Mouse (Mus musculus) CH12.LX (cell line): ENCODE data around the gene Ttyh3. TPM values are rescaled to one million over a fixed set of nuclear protein-coding genes. Genes with fewer than 3 reads are reported as not detected.

Experiments
- DNase-seq: peaks from one replicate; pipeline ENCODE4 v3.0.0-alpha.2; 2013; ENCODE audit errors: extremely low read depth
- H3K27ac ChIP-seq: 2 replicates; pipeline ENCODE4 v1.5.1; 2012; ENCODE audit warnings: low read depth, mild to moderate bottlenecking, control low read depth, moderate library complexity; ENCODE audit not compliant: insufficient read depth
- H3K27me3 ChIP-seq: replicated peaks from 2 replicates; pipeline ENCODE3; 2012; ENCODE audit warnings: inconsistent platforms
- H3K36me3 ChIP-seq, 2 experiments: replicated peaks in 1 of 2; 2 replicates each; pipeline versions ENCODE3 to v1.6.1; 2012; ENCODE audit warnings: inconsistent platforms in 1 of 2, low read length in 1 of 2, mild to moderate bottlenecking in 1 of 2, mixed read lengths in 1 of 2, moderate library complexity in 1 of 2; ENCODE audit not compliant: control insufficient read depth in 1 of 2, insufficient read depth in 1 of 2
- H3K4me1 ChIP-seq, 2 experiments: 2 replicates each; pipeline ENCODE4 v1.6.1; 2012; ENCODE audit warnings: inconsistent platforms in 1 of 2, moderate library complexity in 1 of 2; ENCODE audit not compliant: insufficient read depth in 2 of 2, control insufficient read depth in 1 of 2
- H3K4me2 ChIP-seq: 2 replicates; pipeline ENCODE4 v1.6.1; 2012; ENCODE audit warnings: low read depth, mild to moderate bottlenecking, control low read depth; ENCODE audit not compliant: poor library complexity, insufficient read depth, severe bottlenecking
- H3K4me3 ChIP-seq, 3 experiments: fragments of 150-350 bp in 1 of 3; sonication (generic) in 1 of 3; replicated peaks in 1 of 3; 2 replicates each; pipeline versions ENCODE3 to v1.5.1; 2011 to 2012; ENCODE audit warnings: low read depth in 2 of 3, low read length in 2 of 3, mild to moderate bottlenecking in 2 of 3, moderate library complexity in 2 of 3, control low read depth in 1 of 3, improper control_type of control experiment in 1 of 3, inconsistent platforms in 1 of 3, mixed read lengths in 1 of 3; ENCODE audit not compliant: poor library complexity in 1 of 3
- H3K79me2 ChIP-seq: replicated peaks from 2 replicates; pipeline ENCODE4 v1.6.1; 2012; ENCODE audit warnings: mild to moderate bottlenecking, moderate library complexity; ENCODE audit not compliant: control insufficient read depth, poor library complexity, insufficient read depth, severe bottlenecking; ENCODE audit errors: extremely low read depth
- H3K9ac ChIP-seq: 2 replicates; pipeline ENCODE4 v1.6.1; 2012; ENCODE audit warnings: low read depth, mild to moderate bottlenecking, control low read depth, moderate library complexity; ENCODE audit not compliant: insufficient read depth
- H3K9me3 ChIP-seq: replicated peaks from 2 replicates; pipeline ENCODE3; 2012; ENCODE audit warnings: low read length, inconsistent platforms, mixed read lengths
- BHLHE40 ChIP-seq: IDR thresholded peaks from 2 replicates; pipeline ENCODE4 v1.6.1; 2011; ENCODE audit warnings: mild to moderate bottlenecking, low read depth, low read length, improper control_type of control experiment
- CHD1 ChIP-seq: IDR thresholded peaks from 2 replicates; pipeline ENCODE4 v1.6.1; 2012; ENCODE audit warnings: low read depth, low read length, improper control_type of control experiment, inconsistent platforms
- CTCF ChIP-seq, 2 experiments: IDR thresholded peaks in 1 of 2; conservative IDR thresholded peaks in 1 of 2; 2 replicates each; pipeline ENCODE4 v1.5.1; 2011 to 2012; ENCODE audit warnings: low read depth in 2 of 2, low read length in 2 of 2, improper control_type of control experiment in 1 of 2, inconsistent platforms in 1 of 2, mild to moderate bottlenecking in 1 of 2, moderate library complexity in 1 of 2
- E2F4 ChIP-seq: IDR thresholded peaks from 2 replicates; pipeline ENCODE4 v1.6.1; 2011; ENCODE audit warnings: low read depth, low read length, improper control_type of control experiment; ENCODE audit not compliant: insufficient replicate concordance
- EP300 ChIP-seq: IDR thresholded peaks from 2 replicates; pipeline ENCODE4 v1.6.1; 2011; ENCODE audit warnings: low read length, improper control_type of control experiment
- JUND ChIP-seq: conservative IDR thresholded peaks from 2 replicates; pipeline ENCODE4 v1.6.1; 2011; ENCODE audit warnings: low read depth, low read length, improper control_type of control experiment
- KAT2A ChIP-seq: IDR thresholded peaks from 2 replicates; pipeline ENCODE4 v1.6.1; 2012; ENCODE audit warnings: low read length, improper control_type of control experiment, inconsistent platforms; ENCODE audit not compliant: insufficient replicate concordance
- MAX ChIP-seq: IDR thresholded peaks from 2 replicates; pipeline ENCODE4 v1.6.1; 2011; ENCODE audit warnings: low read length, improper control_type of control experiment
- MAZ ChIP-seq: IDR thresholded peaks from 2 replicates; pipeline ENCODE4 v1.6.1; 2012; ENCODE audit warnings: low read depth, mild to moderate bottlenecking, inconsistent platforms, low read length, improper control_type of control experiment, moderate library complexity
- MEF2A ChIP-seq: IDR thresholded peaks from 2 replicates; pipeline ENCODE4 v1.6.1; 2014; ENCODE audit warnings: low read depth, mild to moderate bottlenecking, inconsistent platforms, low read length, improper control_type of control experiment, borderline replicate concordance
- NELFE ChIP-seq: IDR thresholded peaks from 2 replicates; pipeline ENCODE4 v1.6.1; 2011; ENCODE audit warnings: low read depth, low read length, improper control_type of control experiment
- NRF1 ChIP-seq: IDR thresholded peaks from 2 replicates; pipeline ENCODE4 v1.6.1; 2014; ENCODE audit warnings: low read depth, mild to moderate bottlenecking, inconsistent platforms, low read length, improper control_type of control experiment, moderate library complexity
- POLR2AphosphoS2 ChIP-seq: IDR thresholded peaks from 2 replicates; pipeline ENCODE4 v1.6.1; 2011; ENCODE audit warnings: low read depth, low read length, improper control_type of control experiment
- RAD21 ChIP-seq: IDR thresholded peaks from 2 replicates; pipeline ENCODE4 v1.6.1; 2011; ENCODE audit warnings: low read depth, mild to moderate bottlenecking, low read length, improper control_type of control experiment, moderate library complexity
- SIN3A ChIP-seq: IDR thresholded peaks from 2 replicates; pipeline ENCODE4 v1.6.1; 2012; ENCODE audit warnings: low read length, improper control_type of control experiment, inconsistent platforms
- SMC3 ChIP-seq: IDR thresholded peaks from 2 replicates; pipeline ENCODE4 v1.6.1; 2011; ENCODE audit warnings: low read depth, low read length, improper control_type of control experiment
- UBTF ChIP-seq: IDR thresholded peaks from 2 replicates; pipeline ENCODE4 v1.6.1; 2012; ENCODE audit warnings: low read depth, mild to moderate bottlenecking, inconsistent platforms, low read length, improper control_type of control experiment, moderate library complexity
- dilution Hi-C: fragments of 300-500 bp; cut with MboI; formaldehyde crosslinking; loops from 2 replicates; pipeline ENCODE4 v1.14.3; 2020; ENCODE audit warnings: low sequenced_read_pairs; ENCODE audit not compliant: extremely low pct_unique_long_range_greater_than_20kb, extremely low pct_ligation_motif_present
- in situ Hi-C: fragments of 300-500 bp; cut with MboI; formaldehyde crosslinking; loops from 3 replicates; pipeline ENCODE4 v1.14.3; 2019; ENCODE audit warnings: low sequenced_read_pairs, low pct_ligation_motif_present, low pct_unique_long_range_greater_than_20kb, mixed read lengths
- polyA plus RNA-seq: library from polyadenylated mRNA; unstranded; fragments of >175 nt; gene quantifications from 2 replicates; pipeline ENCODE4 v1.2.1, GENCODE M21; 2012; ENCODE audit warnings: low read depth; ENCODE audit not compliant: insufficient read length
- total RNA-seq, 2 experiments: library from RNA; depleted of rRNA; stranded (reverse); fragments of 300-350 nt in 1 of 2; fragments of >200 nt in 1 of 2; gene quantifications; 2 replicates each; pipeline ENCODE4 v1.2.3; 2012 to 2014

Ttyh3 gene
- total and polyA plus RNA-seq, 3 experiments: 0.31 to 6.3 (median 1.4) TPM

- H3K79me2 ChIP-seq: no peaks in the 10 kb centered on the region
- DNase-seq: no peak
- no peak overlapping the region for H3K4me2 ChIP-seq
- TF ChIP-seq JUND (no peak), CTCF (conservative IDR thresholded peaks at IDR 0.05 in 1 of 2, IDR thresholded peaks at IDR 0.05 in 1 of 2; ENCODE audit: low read depth in 2 of 2, low read length in 2 of 2) (no peak), MAZ (no peak), NRF1 (no peak), BHLHE40 (no peak), UBTF (no peak), MAX (no peak), POLR2AphosphoS2 (no peak), SIN3A (no peak), NELFE (no peak), KAT2A (no peak)
- H3K9ac ChIP-seq: no peak overlapping the region
- H3K4me1 ChIP-seq: peaks cover 0 to 19% of the 10 kb centered on the region in 2 experiments; a peak in 2 of 4 replicates
- peaks cover 56% of the 10 kb centered on the region for H3K27me3 ChIP-seq
- H3K27ac ChIP-seq: no peak overlapping the region
- in situ Hi-C loops: no loop called here
- H3K9me3 ChIP-seq: no peaks in the 10 kb centered on the region
- dilution Hi-C loops: no loop called here
- no peak overlapping the region for H3K4me3 ChIP-seq
- H3K36me3 ChIP-seq: no peaks in the 10 kb centered on the region
Observed at GRCm38 (mm10) chr5:140581569-140581968, 67.3 kb downstream of the Ttyh3 start.

DNA sequence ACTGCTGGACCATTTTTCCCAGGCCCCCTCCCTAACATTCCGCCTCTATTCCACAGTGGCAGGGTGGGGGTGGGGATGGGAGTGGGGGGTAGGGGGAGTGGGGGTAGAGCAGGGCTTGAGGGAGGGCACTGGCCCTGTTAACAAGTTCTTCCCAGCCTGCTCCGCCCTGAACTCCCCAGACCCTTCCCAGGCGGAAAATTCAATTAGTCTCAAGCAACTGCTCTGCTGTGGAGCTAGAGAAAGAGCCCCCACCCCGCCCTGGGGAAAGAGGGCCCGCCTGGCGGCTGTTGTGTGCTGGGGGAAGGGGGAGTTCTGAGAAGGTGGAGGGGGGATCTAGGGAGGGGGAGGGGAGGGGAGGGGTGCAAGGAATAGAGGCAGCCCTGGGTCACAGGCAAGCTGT lies 69.1 kb downstream of the Ttyh3 start:
- no peak for TF ChIP-seq EP300
- no peak for TF ChIP-seq MEF2A
- TF ChIP-seq E2F4: no peak
- TF ChIP-seq SMC3: no peak
- TF ChIP-seq CHD1: no peak
- Histone ChIP-seq H3K27me3 (peaks cover 48% of the 10 kb centered on the region), H3K79me2 (no peaks in the 10 kb centered on the region), H3K36me3 (no peaks in the 10 kb centered on the region), H3K4me1 (peaks cover 0 to 19% of the 10 kb centered on the region in 2 experiments; a peak in 2 of 4 replicates), H3K9ac (no peak overlapping the region), H3K9me3 (peaks cover 2% of the 10 kb centered on the region), H3K4me2 (no peak overlapping the region), H3K27ac (no peak overlapping the region), H3K4me3 (no peak overlapping the region)
- dilution Hi-C loops: no loop called here
- DNase-seq: no peak
- in situ Hi-C loops: no loop called here

- H3K27ac ChIP-seq: no peak overlapping the region
- peaks cover 0 to 19% of the 10 kb centered on the region in 2 experiments; a peak in 2 of 4 replicates for H3K4me1 ChIP-seq
- TF ChIP-seq BHLHE40: no peak
- TF ChIP-seq RAD21: no peak
- no peak overlapping the region for H3K9ac ChIP-seq
- H3K4me3 ChIP-seq: no peak overlapping the region
- H3K27me3 ChIP-seq: peaks cover 44% of the 10 kb centered on the region
- H3K36me3 ChIP-seq: no peaks in the 10 kb centered on the region
- DNase-seq: no peak
- no peak overlapping the region for H3K4me2 ChIP-seq
- peaks cover 2% of the 10 kb centered on the region for H3K9me3 ChIP-seq
- in situ Hi-C loops (no loop called here), dilution Hi-C loops (no loop called here)
- no peaks in the 10 kb centered on the region for H3K79me2 ChIP-seq
Observed at GRCm38 (mm10) chr5:140579221-140579620, 69.6 kb downstream of the Ttyh3 start.
